Mouse (Mus musculus) mouse trophoblast stem cell (cell line): ENCODE measurements around the gene Taf8.

Source experiments
- in situ Hi-C, 2 experiments: fragments of 300-500 bp; cut with MseI, MboI; formaldehyde crosslinking; loops; 2 replicates in 1 of 2; 3 replicates in 1 of 2; pipeline ENCODE4 v1.15.1; 2025

Gene Taf8

DNA sequence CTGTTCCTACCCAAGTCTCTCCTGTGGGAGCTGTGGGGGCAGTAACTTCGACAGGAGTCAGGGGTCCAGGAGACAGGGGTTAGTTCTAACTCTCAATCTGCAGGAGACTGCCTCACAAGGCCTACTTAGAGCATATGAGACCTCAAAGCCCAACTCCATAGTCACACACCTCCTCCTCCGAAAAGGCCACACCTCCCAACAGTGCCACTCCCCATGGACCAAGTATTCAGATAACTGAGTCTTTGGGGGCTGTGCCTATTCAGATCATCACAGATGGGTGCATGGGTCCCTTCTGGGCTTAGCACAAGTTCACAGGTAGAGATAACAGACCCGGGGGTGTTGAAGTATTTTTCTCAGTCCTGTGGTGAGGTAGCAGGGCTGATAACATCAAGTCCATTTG is 40.4 kb downstream of the Taf8 start:
- in situ Hi-C loops = no loop called here

DNA sequence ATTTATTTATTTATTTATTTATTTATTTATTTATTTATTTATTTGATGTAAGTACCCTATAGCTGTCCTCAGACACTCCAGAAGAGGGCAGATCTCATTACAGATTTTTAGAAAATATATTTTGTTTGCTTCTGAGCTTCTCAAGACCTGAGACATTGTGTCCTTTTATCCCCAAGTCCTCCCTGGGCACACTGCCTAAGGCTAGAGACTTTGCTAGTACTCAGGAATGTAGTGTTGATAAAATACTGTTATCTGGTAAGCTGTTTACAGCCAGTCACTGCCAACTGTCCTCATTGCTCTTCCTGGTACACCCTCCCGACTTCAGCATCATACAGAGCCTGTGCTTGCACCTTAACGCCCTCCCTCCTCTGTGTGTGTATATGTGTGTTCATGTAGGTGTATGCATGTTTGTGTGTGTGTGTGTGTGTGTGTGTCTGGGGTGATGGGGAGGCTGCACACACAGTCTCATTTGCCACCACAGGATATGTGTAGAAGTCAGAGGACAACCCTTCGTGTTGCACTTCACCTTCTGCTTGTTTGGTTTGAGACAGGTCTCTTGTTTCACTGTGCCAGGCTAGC is 42.7 kb downstream of the Taf8 start:
- in situ Hi-C loops = no loop called here

DNA sequence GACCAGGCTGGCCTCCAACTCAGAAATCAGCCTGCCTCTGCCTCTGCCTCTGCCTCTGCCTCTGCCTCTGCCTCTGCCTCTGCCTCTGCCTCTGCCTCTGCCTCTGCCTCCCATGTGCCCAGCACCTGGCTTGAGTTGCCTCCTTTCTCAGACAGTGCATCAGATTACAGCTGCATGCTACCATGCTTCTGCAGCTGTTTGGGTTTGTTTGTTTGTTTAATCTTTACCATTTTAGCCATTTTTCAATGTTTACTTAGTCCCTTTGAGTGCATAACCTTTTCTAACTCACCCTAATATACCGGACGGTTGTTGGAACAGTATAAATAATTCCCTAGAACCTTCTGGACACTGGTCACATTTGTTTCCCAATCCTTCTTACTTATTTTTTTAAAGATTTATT is 43.2 kb downstream of the Taf8 start:
- in situ Hi-C loops = no loop called here

DNA sequence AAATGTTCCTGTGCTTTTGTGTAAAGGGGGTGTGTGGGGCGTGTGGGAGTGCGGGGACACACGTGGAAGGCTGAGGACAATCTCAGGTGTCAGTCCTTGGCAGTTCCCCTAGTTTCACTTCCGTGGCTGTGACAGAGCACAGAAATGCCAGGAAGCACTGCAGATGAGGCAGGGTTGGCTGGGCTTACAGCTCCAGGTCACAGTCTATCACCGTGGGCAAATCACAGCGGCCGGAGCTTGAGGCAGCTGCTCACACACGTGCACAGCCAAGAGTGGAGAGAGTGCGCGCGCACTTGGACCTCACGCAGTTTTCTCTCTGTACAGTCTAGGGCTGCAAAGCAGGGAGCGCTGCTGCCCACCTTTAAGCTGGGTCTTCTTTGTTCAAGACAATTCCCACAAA is 43.8 kb downstream of the Taf8 start:
- in situ Hi-C loops = no loop called here

DNA sequence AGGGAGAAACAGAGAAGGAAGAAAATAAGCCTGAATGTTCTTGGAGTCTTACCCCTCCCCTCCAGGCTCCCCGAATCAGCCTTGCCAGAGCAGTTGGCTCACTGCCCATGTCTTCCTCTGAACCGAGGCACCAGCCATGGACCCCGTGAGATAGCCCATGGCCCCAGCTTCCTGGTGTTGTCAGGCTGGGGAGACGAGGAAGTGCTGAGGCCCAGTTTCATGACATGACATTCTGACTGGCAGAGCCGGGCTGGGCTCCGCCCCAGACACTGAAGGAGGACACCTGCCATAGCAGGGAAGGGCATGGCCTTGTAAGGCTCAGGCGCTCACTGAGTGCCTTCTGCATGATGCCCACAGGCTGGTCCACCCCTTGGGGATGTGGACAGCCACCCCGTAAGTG is 47.4 kb downstream of the Taf8 start:
- in situ Hi-C loops = no loop called here

DNA sequence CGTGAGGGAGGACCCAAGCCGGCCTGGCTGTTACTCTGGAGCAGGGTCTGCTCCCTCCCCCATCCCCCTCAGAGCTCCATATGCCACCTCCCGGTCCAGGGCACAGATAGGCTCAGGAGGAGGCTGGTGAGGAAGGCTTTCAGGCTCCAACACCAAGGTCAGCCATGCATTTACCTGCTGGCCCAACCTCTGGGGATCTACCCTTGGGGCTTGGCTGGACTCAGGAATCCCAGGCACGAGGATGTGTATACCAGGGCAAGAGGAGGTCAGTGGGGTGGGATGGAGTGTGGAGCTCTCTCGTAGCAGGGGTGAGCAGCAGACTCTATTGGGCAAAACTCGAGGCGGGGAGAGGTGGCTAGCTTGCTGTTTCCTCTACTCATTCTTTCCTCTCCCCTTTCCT is 49.2 kb downstream of the Taf8 start:
- in situ Hi-C loops = no loop called here

DNA sequence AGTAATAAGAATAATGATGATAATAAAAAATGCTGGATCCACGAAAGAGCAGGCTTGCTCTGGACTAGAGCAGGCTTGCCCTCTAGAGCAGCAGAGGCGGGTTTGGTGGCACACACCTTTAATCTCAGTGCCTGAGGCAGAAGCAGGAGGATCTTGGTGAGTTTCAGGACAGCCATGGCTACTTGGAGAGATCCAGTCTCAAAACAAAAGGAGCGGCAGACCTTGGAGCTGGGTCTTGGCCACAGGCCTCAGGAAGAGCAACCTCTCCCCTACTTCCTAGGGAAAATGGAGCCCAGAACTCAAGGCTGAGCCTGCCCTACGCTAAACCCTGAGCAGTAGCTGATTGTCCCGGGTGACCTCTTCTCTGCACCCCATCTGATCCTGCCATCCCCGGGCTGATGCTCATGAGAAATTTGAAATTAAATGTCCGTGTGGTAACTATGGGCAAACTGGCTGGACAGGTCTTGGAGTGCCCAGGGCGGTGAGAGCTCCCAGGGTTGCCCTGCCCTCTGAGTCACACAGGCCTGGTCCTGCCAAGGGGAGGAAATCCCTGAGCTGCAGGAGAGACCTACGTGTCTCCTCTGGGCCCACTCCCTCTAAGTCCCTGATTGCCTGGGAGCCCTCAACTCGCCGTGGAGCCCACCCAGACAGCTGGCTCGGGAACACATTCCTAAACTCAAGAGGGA is 51.1 kb downstream of the Taf8 start:
- in situ Hi-C loops = no loop called here

DNA sequence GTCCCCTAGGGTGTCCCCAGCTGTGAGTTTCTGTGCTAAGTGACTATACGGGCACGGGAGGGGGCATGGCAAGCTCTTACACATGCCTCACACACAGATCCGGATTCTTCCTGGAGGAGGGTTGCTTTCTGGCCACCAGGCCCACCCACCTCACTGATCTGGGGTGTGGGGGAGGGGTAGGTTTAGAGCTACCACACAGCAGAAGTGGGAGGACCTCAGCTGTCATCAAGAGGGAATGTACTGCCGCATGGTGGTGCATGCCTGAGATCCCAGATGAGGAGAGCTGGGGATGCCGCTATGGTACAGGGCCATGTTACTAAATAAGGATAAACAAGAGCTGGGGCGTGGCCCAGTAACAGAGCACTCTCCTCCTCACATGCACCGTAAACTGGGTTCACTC is 51.9 kb downstream of the Taf8 start:
- in situ Hi-C loops = no loop called here

DNA sequence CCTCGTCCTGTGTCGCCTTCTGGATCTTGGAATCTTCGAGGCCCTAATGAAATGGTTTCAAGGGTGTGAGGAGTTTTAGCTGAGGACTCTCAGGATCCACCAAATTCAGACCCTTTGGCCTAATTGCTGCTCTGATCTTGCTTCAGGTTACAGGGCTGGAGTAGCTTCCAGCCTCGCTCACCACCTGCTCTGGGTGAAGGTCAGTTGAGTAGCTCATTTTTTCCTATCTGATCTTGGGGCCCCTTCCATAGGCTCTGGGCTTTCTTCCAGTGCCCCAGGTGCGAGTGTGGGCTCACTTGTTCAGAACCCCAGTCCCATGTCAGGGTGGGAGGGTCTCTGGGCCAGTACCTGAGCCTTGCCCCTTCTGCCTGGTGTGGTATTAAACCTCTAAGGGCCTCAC is 52.7 kb downstream of the Taf8 start:
- in situ Hi-C loops = no loop called here

DNA sequence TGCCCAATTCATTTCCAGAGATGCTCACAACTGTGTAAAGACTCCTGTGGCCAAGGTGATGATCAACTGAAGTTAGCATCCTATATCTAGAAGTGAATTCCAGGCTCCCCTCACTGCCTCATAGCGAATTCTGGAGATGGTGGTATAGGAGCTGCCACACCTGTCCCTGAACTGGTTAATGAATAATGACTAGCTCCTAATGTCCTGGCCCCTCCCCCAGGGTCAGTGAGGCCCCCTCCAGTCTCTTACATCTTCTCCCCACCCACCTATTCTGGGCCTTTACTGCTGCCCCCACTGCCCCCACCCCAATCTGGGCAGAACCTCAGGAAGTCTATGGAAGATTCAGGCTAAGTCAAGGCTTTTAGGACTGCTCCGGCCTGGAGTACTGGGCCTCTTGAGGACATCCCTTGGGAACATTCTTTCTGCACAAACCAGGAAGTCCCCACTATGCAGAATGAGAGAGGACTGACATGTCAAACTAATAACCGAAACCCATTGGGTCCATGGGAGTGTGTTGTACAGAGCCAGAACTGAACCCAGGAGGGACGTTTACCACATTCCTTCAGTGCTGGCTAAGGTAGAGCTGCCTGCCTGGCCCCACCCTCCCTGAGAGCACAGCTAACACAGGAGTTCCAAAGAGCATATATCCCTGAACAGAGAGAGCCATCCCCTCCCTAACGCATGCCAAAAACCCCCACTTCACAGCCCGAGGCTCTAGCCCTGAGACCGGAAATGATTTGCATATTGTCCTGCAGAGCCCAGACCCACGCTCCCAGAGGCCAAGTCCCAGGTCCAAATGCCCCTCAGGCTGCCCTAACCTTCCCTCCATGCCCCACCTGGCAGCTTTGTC is 53.3 kb downstream of the Taf8 start:
- in situ Hi-C loops = no loop called here

DNA sequence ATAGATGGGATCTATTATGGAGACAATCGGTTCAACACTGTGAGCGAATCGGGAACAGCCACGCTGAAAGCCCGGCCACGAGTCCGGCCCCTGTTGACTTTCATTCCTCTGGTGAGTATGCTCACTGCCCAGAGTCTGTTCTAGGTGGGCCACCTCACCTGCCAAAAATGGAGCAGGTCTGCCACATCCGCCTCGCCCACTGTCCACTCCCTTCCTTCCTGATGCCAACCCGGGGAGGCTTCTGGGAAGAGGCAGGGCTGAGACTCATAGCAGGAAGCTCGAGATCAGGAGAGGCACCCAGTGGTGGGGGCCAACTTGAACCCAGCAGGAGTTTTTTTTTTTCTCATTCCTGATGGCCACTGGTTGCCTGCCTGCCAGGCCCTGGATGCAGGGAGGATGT is 55.5 kb downstream of the Taf8 start:
- in situ Hi-C loops = no loop called here

DNA sequence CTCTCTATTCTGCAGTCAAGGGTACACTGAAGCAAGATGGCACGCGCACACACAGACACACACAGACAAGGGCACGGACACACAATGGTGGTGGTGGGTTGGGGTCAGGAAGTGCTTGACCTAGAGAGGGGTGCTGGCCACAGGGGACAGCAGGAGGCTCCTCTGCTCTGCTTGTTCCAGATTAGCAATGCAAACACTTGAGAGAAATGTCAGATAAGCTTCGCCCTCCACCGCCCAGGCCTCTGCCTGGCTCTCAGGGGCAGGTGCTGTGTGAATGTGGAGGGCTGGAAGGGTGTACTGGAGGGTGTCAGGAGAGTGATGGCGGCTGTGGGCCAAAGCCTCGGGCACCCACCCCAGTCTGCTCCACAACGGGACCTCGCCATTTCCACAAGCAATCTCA is 56.1 kb downstream of the Taf8 start:
- in situ Hi-C loops = no loop called here

DNA sequence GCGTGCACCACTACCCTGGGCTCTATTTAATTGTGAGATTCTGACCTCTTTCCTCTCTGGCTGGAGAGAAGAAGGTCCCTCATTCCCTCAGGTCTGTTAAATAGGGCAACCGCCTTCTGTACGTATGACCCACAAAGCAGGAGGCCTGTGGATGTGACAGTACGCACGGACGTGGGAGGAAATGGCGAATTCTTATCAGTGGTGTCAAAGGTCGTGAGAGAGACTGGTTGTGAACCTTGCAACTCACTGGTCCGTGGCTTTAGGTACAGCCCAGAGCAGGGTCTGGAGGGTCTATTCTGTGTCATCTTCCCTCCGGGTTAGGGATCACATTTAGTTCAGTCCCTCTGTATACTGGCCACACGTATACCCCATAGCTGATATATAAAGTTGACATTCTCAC is 56.6 kb downstream of the Taf8 start:
- in situ Hi-C loops = no loop called here

DNA sequence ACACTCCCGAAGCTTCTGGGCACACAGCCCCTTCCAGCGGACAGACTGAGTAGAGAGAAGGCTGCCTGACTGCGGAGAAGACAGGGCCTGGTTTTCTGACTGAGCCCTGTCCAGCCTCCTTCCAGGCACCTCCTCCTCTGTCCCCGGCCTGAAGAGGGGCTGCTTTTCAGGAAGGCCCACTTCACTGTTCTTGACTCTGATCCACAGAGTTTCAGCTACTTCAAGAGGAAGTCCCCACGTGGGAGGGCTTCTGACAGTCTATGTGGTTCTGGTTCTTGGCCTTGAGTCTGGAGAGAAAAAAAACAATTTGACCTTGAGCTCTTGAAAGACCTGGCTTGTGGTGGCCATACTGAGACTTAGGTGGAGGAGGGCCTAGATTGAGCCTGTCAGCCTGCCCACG is 58.0 kb downstream of the Taf8 start:
- in situ Hi-C loops = no loop called here

DNA sequence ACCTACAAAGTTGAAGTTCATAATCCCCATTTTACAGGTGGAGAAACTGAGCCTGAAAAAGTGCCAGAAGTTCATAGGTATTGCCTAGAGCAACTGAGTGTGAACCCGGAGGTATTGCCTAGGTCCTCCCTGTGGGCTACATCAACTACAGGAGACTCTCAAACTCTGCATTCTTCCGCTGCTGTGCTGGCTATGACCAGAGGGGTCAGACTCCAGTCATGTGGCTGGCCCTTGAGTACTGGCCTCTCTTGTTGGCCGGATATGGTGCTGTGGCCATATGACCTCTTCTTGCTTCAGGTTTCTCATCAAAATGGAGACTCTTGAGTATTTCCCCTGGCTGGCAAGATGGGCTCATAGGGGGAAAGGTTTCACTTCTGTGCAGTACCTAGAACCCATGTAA is 59.8 kb downstream of the Taf8 start:
- in situ Hi-C loops = no loop called here

DNA sequence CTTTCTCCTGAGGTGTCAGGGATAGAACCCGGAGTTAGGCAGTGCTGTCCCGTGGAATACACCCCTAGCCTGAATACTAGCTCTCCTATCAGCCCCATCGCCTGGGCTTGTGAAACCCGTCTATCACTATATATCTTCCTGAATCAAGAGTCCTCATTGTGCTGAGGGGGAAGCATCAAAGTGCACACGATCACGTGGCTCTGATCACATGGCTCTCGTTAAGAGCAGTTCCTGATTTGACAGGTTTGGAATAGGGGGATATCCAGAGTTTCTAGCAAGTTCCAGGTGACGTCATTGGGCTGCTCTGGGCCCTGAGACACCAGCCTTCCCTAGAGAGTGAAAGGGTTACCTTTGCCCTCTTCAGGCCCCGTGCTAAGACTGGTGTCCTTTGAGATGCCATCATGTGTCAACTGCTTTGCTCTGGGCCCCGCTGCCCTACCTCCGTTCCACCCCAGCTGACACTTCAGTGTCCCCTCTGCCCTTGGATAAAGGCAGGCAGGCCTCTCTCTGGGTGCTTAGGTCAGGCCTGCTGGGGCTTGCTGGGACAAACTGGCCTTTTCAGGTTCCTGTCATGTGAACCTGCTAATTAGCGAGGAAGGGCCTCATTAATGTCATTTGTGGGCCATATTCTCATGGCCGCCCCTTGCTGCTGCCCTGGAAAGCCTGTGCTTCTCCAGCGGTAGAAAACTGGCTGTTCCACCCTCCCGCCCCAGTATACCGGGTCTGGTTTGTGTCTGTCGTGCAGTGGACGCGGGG is 60.6 kb downstream of the Taf8 start:
- in situ Hi-C loops = no loop called here

DNA sequence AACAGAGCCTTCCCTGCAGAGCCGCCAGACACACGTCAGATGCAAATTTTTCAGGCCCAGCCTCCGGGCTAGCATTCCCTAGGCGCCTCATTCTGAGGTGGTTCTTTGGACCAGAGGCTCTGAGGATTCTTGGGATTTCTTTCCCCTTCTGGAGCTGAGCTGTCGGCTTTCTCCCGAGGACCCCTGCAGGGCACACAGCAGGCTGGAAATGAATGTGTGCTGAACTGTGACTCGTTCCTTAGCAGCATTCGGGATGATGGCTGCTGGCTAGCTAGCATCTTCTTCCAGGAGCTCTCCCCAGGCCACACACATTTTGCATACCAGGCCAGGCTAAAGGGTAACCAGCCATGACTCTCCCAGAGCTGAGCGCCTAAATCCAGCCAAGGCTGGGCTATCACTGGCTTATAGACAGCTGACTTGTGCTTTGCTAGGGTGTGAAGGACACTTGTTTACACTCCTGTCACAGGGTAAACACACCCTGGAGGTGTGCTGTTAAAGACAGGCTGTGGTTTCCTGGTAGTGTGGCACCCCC is 61.7 kb downstream of the Taf8 start:
- in situ Hi-C loops = no loop called here

DNA sequence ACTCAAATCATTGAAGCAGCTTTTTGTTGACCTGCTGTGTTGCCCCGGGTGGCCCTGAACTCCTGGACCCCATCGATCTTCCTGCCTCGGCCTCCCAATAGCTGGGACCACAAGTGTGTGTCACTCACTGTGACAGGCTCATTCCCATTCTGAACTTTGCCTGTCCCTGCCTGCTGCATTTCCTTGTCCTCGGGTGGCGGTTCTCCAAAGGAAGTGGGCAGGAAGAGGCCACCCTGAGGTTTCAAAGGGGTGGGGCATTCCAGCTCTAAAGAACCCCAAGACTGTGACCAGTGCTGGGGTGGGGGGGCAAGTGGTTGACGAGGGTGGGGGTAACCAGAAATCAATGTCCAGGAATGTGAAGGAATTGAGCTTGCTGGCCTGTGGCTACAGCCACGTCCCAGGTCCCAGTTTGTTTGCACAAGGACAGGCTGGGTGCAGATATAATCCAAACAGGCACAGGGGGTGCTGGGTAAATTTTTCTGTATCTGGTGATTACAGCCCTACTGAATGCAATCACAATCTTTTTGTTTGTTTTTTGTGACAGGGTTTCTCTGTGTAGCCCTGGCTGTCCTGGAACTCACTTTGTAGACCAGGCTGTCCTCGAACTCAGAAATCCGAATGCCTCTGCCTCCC is 62.6 kb downstream of the Taf8 start:
- in situ Hi-C loops = no loop called here

DNA sequence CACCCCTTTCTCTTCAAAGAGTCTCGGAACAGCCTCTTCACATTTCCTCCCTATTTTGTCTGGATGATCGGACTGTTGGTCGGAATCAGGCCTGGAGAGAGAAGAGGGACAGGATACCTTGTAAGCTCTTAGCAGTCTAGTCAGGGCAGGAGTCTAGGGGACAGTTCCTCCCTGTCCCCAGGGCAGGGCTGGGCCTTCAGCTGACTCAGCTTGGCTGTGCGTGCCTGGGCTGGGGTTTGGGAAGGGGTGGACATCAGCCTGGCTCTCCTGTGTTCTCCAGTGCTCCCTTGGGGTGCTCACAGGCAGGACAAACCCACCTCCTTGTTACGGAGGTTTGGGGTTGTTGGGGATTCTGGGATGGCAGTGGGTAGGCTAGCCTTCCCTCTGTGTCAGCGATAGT is 63.5 kb downstream of the Taf8 start:
- in situ Hi-C loops = no loop called here

DNA sequence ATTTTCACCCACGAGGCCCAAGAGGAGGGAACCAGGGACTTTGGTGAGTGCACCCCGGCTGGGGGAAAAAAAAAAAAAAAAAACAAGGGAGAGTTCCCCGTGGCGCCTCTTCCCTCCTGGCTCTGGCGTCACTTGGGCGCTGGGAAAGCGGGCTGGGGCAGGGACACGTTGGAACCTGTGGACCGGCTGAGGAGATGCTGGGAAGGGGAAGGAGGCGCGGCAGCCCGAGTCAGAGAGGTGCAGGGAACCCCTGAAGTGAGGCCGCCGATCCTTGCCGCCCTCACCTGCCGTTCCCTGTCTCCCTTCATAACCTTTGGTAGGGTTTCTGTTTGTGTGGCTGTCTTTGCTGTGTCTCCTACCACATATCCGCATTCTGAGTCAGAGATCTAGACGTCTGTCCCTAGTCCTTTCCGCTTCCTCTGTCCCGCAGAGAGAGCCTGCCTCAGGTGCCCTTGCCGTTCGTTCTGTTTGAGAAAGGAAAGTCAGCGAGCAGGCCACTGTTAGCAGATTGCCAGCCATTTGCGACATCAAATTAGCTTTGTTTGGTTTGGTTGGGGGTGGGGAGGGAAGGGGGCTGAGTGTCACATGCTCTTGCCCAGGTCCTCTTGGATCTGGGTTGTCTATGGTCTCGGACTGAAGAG is 65.1 kb downstream of the Taf8 start, which contains the start of gene 1700001C19Rik:
Gene 1700001C19Rik, minus strand, starts transcription at position 470 of the 641 bp plus-strand sequence.
- in situ Hi-C loops = no loop called here
